Mouse (Mus musculus) adrenal gland, adult 18-20 months (tissue): ENCODE results near the gene Enho. TPM values are rescaled to one million over a fixed set of nuclear protein-coding genes. Genes with fewer than 3 reads are reported as not detected.

Experiments
- DNase-seq, 2 experiments: peaks; one replicate each; pipeline ENCODE4 v3.0.0; 2021 to 2022; ENCODE audit warnings: low spot score in 2 of 2
- total RNA-seq, 2 experiments: library from RNA; stranded (reverse); gene quantifications; 1 replicate in 1 of 2; 2 replicates in 1 of 2; pipeline ENCODE4 v1.2.3; 2021

The Enho gene
- total RNA-seq, 2 experiments from 2014 or later, result 2.3 to 4.1 TPM

DNA sequence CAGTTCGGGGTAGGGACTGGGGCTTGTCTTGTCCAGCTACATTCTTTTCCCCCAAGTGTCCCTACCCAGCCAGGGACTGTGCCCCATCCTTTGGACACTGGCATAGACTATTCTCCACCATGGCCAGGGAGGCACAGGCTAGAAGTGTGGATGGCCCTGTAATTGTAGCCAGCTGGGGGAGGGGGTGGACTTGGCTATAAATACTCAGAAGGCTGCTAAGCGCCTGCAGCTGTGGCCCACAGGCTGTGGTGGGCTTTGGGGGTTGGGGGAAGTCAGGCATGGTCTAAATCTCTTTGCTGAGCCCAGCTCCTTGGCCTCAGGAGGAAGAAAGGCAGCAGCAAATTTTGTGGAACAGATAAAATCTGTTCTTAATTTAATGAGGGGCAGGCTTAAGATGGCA, 4.2 kb downstream of the Enho start:
- no peak for DNase-seq

DNA sequence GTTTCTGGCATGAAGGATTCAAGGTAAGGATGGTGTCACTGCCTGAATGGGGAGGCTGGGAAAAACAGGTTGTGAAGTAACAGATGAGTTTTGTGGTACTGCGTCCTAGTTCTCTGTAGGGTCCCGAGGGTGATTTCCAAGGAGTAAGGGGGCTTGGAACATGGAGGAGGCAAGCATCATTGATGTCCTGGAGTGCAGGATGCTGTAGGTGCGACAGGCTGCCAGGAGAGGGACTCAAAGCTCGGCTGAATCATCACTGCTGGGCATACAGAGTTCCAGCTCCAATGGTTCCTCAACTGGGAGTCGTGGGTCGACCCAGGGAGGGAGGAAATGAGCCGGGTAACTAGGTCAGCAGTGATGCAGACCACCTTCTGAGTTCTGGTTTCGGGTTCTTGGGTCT, 4.9 kb downstream of the Enho start:
- no peak for DNase-seq

GRCm38 (mm10) chr4:41634631-41635030, 5.5 kb downstream of the Enho start:
- no peak for DNase-seq

DNA sequence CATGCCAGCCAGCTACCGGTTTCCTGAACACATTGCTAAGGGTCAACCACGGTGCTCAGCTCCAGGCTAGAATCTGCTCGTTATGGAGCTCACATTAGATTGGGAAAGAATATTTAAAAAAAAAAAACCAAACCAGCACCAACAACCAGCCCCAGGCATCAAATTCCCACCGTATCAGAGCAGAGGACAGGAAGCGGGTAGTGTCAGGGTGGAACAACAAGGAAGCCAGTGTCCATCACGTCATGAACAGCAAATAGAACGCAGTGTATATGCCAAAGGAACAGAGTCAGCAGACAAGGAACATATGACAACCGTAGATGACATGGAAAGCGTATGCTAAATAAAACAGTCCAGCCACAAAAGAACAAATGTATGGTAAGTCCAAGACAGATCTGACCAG, 7.1 kb downstream of the Enho start:
- DNase-seq, result no peak

DNA sequence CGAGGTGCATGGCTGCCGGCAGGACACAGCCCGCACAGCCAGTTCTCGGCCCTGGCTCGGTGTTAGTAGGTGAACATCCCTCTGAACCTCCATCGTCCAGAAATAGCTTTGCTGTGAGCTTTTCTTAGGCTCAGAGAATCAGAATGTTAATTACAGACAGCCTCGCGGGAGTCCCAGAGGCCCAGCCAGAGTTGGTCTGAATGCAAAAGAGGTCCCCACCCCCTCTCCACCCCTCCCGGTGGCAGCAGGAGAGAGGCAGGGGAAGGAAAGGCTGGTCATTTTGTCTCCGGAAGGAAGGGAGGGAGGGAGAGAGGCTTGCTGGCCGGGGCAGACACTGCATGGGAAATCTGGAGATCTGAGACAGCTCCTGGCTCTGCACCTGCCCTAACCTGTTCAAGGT, 8.7 kb downstream of the Enho start:
- no peak for DNase-seq

DNA sequence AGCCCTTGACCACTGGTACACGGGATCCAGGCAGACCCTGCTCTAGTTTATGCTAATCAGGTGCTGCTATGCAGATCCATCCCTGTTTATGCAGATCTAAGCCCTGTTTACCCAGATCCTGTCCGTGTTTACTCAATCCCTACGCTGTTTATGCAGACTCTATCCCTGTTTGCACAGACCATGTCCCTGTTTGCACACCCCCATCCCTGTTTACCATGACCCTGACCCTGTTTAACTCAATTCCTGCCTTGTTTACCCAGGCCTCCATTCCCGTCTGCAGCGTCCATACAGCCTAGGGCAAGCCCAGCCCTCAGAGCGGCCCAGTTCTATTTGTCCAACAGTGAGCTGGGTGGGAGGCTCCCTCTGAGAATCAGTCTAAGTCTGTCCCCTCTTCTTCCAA, 9.9 kb downstream of the Enho start:
- no peak for DNase-seq

GRCm38 (mm10) chr4:41628202-41628927, 11.8 kb downstream of the Enho start:
- no peak for DNase-seq

- DNase-seq, result no peak
Measured at GRCm38 (mm10) chr4:41622071-41622470, 18.1 kb downstream of the Enho start.

DNA sequence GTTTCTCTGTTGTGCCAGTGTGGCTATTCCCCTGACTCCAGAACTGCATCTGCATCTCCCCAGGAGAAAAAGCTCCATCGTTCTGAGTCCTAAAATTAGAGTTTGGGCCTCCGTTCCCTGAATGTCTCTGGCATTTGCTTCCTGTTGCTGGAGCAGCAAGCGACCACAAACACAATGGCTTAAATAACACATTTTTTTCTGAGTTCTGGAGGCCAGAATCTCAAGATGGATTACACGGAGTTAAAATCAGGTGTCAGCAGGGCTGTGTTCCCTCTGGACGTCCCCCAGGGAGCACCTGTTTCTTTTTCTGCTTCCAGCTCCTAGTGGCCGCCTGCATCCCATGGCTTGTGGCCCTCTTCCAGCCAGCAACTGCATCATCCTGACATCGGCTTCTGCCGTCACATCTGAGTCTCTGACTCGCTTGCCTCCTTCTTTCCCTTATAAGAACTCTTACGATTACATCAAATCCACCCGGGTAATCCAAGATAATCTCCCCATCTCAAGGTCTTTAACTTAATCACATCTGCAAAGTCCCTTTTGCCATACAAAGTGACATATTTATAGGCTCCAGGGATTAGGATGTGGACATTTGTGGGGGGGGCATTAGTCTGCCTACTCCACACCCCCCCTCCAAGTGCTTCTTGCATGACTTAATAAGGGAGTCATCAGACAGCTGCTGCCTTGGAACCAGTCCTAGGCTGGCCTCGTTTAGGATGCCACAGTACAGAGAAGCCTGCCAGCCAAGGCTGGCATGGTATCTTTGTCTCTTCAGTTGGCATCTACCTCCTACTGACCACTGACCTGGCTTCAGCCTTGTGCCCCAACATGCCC, 21.0 kb downstream of the Enho start:
- no peak for DNase-seq

GRCm38 (mm10) chr4:41615661-41616599, 24.2 kb downstream of the Enho start:
- no peak for DNase-seq

GRCm38 (mm10) chr4:41614156-41614555, 26.0 kb downstream of the Enho start:
- DNase-seq, result peak; percentile 76 to 79

DNA sequence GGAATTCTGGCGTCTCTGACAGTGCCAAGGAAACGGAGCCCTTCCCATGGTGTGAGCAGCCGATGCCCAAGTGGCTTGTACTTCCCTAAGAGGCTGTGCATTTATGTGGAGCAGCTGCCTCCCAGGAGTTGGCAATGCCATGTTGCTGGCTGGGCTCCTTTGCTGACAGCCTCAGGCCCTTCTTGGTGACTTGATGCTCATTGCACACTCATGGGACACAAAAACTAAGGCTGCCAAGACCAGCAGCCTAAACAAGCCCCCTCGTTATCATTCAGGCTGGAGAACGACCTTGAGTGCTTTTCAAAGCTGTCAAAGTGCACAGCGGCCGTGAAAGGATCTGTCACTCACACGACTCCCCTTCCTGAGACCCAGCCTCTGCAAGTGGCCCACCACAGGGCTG, 28.0 kb downstream of the Enho start:
- DNase-seq, result no peak

DNA sequence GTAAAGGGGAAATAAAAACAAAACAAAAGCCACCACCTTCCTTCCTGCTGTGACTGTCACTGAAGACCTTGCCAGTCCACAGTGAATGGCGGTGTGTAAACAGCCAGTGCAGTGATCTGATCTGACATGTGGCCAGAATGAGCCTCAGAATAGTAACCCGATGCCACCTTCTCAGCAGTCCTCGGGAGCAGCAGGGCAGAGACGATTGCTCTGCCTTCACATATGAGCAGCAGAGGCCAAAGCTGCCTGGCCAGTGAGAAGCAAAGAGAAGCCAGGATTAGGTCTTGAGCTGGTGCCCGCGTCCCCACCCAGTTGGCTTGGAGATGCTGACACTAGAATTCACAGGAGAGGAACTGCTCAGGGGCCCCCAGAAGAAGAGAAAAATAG, 29.5 kb downstream of the Enho start:
- no peak for DNase-seq

- DNase-seq, result no peak
Measured at GRCm38 (mm10) chr4:41609681-41610593, 30.2 kb downstream of the Enho start.

- DNase-seq, result peak; percentile 28 to 48
Measured at GRCm38 (mm10) chr4:41606784-41607183, 33.3 kb downstream of the Enho start.

DNA sequence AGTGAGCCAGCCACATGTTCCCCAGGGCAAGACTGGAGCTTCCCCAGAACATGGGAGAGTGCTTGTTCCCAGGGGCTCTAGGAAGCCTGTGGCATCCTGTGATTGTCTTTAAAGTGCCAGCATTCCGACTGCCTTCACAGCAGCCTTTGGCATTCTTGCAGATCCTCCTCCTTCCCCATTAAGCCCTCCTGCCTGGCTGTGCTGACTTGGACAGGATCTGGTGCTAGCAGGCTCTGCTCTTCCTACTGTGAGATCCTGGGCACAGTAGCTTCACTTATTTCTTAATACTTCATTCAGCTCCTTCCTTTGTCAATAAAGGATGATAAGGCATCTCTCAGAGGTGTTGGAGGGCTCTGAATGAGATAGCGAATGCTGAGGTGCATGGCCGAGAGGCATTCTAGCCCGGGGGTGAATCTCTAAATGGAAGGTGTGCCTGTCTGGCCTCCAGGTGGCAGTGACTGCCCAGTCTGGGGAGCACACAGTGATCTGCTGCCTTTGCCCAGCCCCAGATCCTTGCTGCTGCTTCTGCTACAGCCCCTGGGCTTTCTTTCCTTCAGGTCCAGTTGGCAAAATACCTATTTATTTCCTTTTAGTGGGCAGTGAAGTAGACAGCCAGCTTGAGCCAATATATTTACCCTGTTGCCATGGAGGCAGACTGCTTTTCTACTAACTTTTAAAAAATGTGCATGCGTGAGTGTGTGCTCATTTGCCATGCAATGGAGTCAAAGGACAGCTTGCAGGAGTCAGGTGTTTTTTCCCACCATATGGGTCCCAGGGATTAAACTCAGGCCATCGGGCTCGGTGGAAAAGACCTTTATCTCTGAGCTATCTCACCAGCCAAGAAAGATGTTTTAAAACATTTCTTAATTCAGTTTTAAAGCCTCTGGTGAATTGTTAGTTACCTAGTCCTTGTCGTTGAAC, 35.4 kb downstream of the Enho start:
- no peak for DNase-seq

DNA sequence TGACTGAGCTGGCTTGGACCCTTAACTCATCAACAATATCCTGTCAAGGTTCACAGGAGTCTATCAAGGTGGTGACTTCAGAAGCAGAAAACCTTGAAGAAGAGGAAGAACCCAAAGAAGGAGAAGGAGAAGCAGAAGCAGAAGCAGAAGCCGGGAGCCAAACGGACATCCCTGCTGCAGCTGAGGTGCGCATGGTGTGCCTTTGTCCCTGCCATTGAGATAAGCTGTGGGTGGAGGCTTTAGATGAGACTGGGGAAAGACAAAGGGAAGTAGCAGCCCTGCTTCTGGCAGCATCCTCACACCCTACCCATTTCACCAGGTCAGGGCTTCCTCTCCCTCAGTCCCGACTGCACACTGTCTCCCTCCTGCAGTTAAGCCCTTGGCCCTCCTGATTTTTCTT, 37.3 kb downstream of the Enho start:
- no peak for DNase-seq
